Mouse (Mus musculus) heart, postnatal 36 days (tissue): ENCODE measurements around the gene Gm42906. TPM values are rescaled to one million over a fixed set of nuclear protein-coding genes. Genes with fewer than 3 reads are reported as not detected.

Source experiments
- DNase-seq, 2 experiments: peaks; one replicate each; pipeline ENCODE4 v3.0.0; 2021 to 2022
- intact Hi-C: fragments of 180-260 bp; cut with DNase I; formaldehyde crosslinking; loops from one replicate; pipeline ENCODE4 v1.15.1; 2025
- total RNA-seq, 2 experiments: library from RNA; stranded (reverse); gene quantifications; 2 replicates each; pipeline ENCODE4 v1.2.3; 2021

Gm42906 gene
- total RNA-seq, 2 experiments from 2014 or later = 2.8 to 4.4 TPM

DNA sequence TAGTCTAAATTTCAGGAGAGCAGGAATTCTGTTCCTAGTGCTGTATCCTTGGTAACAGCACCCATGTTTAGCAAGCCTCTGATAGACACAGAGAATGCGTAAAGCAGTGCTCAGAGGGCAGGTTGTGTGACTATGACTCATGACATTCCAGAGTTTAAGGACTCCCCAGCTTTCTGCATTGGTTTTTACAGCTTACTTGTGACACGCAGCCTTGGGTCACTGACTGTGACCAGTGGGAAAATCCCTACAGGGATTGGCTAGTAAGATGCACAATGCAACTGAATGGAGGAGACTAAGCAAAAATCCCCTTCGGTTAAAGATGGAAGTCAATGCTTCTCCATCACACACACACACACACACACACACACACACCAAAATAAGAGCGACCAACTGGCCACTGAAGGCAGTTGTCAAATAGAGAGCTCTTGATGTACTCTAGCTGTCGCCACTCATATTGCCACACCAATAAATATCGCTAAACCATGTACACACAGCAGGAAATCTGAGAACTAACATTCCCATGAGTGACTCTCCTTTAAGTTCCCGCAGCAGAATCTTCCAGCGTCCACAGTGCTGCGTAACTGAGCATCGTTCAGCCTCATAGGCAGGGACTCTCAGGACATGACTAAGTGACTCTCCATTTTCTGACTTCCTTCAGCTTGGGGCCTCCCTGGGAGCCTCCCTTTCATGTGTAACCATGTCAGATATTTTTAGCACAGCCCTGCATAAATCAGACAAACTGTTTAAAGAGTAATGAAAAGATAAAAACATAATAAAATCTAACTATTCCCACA, 112.0 kb downstream of the Gm42906 start:
- no peak for DNase-seq
- intact Hi-C loops = no loop called here

GRCm38 (mm10) chr5:151300286-151300685, 127.7 kb downstream of the Gm42906 start:
- DNase-seq = no peak
- intact Hi-C loops = no loop called here

- intact Hi-C loops = no loop called here
- no peak for DNase-seq
Observed at GRCm38 (mm10) chr5:151299576-151299975, 128.4 kb downstream of the Gm42906 start.

- intact Hi-C loops = no loop called here
- no peak for DNase-seq
Observed at GRCm38 (mm10) chr5:151298371-151298770, 129.6 kb downstream of the Gm42906 start.

- intact Hi-C loops = no loop called here
- DNase-seq = no peak
Observed at GRCm38 (mm10) chr5:151296244-151296643, 131.7 kb downstream of the Gm42906 start.

DNA sequence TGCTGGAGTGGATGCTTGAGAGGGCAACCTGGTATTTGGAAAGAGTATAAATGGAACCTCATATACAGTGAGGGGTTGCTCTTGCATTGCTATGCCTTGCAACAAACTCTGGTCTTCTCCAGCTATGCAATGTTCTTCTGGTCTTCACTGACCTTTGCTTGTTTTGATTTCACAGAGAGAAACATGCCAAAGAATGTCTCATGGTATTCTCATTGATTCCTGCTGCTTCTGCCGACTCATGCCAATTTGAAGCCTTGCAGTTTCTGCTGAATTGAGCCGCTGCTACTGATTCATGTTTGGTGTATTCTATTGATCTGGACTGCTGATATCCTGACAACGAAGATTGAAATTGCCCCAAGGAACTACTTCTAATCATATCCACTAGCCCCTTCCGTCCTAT, 134.4 kb downstream of the Gm42906 start:
- intact Hi-C loops = no loop called here

GRCm38 (mm10) chr5:151292310-151292709, 135.7 kb downstream of the Gm42906 start:
- peak in 1 of 2 experiments; percentile 37 for DNase-seq
- intact Hi-C loops = no loop called here

More for the DNA sequence above, 134.4 kb downstream of the Gm42906 start:
- no peak for DNase-seq

GRCm38 (mm10) chr5:151286331-151286730, 141.6 kb downstream of the Gm42906 start:
- no peak for DNase-seq
- intact Hi-C loops = no loop called here

DNA sequence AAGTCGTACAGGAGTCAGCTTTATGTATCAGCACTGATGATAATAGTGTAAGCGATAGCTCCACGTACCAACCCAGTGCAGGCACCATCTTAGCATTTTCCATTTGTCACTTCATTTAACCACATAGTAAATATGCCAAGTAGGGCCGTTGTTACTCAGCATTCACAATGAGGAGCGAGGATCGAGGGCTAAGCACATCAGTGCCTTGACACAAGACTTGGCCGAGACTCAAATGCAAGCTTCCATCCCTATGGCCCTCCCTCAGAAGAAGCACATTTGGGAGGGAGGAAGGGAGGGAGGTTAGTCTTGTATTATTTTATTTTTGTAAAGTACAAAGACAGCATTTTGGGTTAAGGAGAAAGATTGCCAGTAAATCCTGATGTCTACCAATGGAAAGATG, 148.4 kb downstream of the Gm42906 start:
- no peak for DNase-seq
- intact Hi-C loops = no loop called here

DNA sequence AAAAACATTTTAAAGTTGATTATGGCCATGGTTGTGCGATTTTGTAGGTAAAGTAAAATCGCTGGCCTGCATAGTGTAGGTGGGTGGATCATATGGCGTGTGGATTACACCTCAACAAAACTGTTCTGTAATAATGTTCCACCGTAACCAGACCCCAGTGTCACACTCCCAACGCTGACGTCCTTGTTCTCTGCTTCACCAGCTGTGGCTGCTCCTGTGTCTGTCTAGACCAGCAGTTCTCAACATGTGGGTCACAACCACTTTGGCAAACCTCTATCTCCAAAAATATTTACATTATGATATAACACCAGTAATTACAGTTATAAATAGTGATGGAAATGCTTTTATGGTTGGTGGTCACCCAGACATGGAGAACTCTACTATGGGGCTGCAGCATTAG, 150.0 kb downstream of the Gm42906 start:
- intact Hi-C loops = no loop called here
- no peak for DNase-seq

- DNase-seq = no peak
- intact Hi-C loops = no loop called here
Observed at GRCm38 (mm10) chr5:151275986-151276385, 152.0 kb downstream of the Gm42906 start.

DNA sequence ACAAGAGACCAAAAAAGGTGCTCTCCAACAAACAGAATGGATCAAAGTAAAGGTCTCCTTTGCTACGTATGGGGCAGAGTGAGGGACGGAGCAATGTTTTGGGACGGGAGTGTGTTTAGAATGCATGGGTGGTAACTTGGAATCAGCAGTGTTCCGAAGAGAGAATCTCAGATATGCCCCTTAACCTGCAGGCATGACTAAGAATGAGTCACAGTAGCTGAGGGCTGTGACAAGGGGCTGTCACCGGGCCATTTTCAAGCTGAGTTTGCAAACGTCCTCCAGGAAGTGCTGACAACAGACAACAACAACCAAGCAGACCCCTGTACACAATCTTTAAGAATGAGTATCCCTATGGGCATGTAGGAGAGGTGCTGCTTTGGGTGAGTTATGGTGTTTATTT, 153.7 kb downstream of the Gm42906 start:
- no peak for DNase-seq
- intact Hi-C loops = no loop called here

- no peak for DNase-seq
- intact Hi-C loops = no loop called here
Observed at GRCm38 (mm10) chr5:151270815-151271214, 157.1 kb downstream of the Gm42906 start.

GRCm38 (mm10) chr5:151266896-151267634, 160.9 kb downstream of the Gm42906 start:
- DNase-seq = no peak
- intact Hi-C loops = loop anchor here (5.0 kb wide), 2 partner anchors 100 to 210 kb away; no protein-coding TSS in a partner anchor

GRCm38 (mm10) chr5:151261558-151261957, 166.4 kb downstream of the Gm42906 start:
- no peak for DNase-seq
- intact Hi-C loops = no loop called here

GRCm38 (mm10) chr5:151252213-151252612, 175.8 kb downstream of the Gm42906 start:
- DNase-seq = no peak
- intact Hi-C loops = loop anchor here (5.0 kb wide), 1 partner anchor 80 kb away; no protein-coding TSS in a partner anchor

GRCm38 (mm10) chr5:151251656-151252055, 176.3 kb downstream of the Gm42906 start:
- DNase-seq = no peak
- intact Hi-C loops = loop anchor here (5.0 kb wide), 1 partner anchor 81 kb away; no protein-coding TSS in a partner anchor

DNA sequence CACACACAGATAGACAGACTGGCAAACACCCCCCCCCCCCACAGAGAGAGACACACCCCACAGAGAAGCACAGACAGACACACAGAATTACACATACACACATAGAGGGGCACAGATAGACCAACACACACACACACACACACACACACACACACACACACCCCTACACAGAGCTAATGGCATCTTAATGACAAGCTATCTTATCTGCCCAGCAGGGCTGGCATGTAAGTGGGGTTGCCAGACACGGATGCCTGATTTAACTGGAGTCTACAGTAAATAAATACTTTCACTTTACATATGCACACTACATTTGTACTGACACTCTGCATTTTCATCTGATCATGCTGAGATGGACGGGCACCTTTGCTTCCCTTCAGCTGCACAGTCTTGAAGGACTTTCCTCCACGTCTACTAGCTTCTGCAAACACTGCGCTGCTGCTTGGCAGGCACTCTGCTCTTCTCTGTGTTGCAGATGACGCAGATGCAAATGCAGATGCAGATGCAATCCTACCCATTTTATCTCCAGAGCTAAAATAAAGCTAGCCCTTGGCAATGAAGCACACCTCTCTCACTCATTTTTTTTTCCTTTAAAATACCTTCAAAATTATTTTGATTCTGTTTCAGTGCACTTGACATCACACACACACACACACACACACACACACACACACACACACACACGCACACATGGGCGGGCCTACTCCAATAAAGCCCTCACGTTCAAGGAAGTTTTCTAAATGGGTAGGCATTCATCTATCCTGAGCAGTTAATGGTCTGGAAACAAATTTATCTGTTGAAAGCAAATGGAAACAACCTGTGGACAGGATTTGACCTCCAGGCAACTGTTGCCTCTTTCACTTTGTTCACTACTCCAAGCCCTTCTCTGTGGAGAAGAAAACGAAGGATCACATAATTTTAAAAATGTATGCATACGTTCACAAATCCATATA, 179.0 kb downstream of the Gm42906 start:
- intact Hi-C loops = loop anchor here (5.0 kb wide), 1 partner anchor 192 kb away; no protein-coding TSS in a partner anchor
- DNase-seq = no peak

GRCm38 (mm10) chr5:151248084-151248483, 179.9 kb downstream of the Gm42906 start:
- DNase-seq = no peak
- intact Hi-C loops = loop anchor here (5.0 kb wide), 1 partner anchor 191 kb away; no protein-coding TSS in a partner anchor

- DNase-seq = no peak
- intact Hi-C loops = loop anchor here (5.0 kb wide), 1 partner anchor 190 kb away; no protein-coding TSS in a partner anchor
Observed at GRCm38 (mm10) chr5:151247115-151247875, 180.7 kb downstream of the Gm42906 start.
